Mouse (Mus musculus): ENCODE measurements around the gene Zdhhc23. TPM values are rescaled to one million over a fixed set of nuclear protein-coding genes. Genes with fewer than 3 reads are reported as not detected.
A peak's percentile ranks its signal among the peaks of the same experiment; 100 is the strongest.

The Zdhhc23 gene
- polyA plus RNA-seq, 1 experiment from 2014 or later, result 0.23 TPM

GRCm38 (mm10) chr16:44015416-44016158, 36.0 kb upstream of the Zdhhc23 start:
- Histone ChIP-seq H3K36me3 (ENCODE audit: control insufficient read depth, insufficient read depth, low read length) (no peaks in the 10 kb centered on the region), H3K4me2 (ENCODE audit: low read depth) (no peak overlapping the region), H3K27me3 (ENCODE audit: control insufficient read depth, insufficient read depth, low read length) (no peaks in the 10 kb centered on the region), H3K9me3 (ENCODE audit: control insufficient read depth, low read length) (no peaks in the 10 kb centered on the region), H3K27ac (ENCODE audit: low read depth, low read length) (no peak overlapping the region), H3K9ac (ENCODE audit: low read length) (no peak overlapping the region), H3K4me3 (ENCODE audit: low read depth, low read length) (no peak overlapping the region), H3K4me1 (ENCODE audit: control insufficient read depth, insufficient read depth, low read length) (no peaks in the 10 kb centered on the region)
- no peak for ATAC-seq (ENCODE audit: insufficient read depth, low FRiP score, low TSS enrichment)
- no peak for DNase-seq (ENCODE audit: low spot score)
- WGBS, result 72% methylated on average over 16 of the region's 16 CpGs

GRCm38 (mm10) chr16:44011010-44011409, 31.4 kb upstream of the Zdhhc23 start:
- H3K4me3 ChIP-seq (ENCODE audit: low read depth, low read length), result no peak overlapping the region
- DNase-seq (ENCODE audit: low spot score) (no peak), ATAC-seq (ENCODE audit: insufficient read depth, low FRiP score, low TSS enrichment) (no peak)
- H3K4me2 ChIP-seq (ENCODE audit: low read depth), result no peak overlapping the region
- no peaks in the 10 kb centered on the region for H3K9me3 ChIP-seq (ENCODE audit: control insufficient read depth, low read length)
- H3K27me3 ChIP-seq (ENCODE audit: control insufficient read depth, insufficient read depth, low read length), result no peaks in the 10 kb centered on the region
- no peak overlapping the region for H3K9ac ChIP-seq (ENCODE audit: low read length)
- H3K4me1 ChIP-seq (ENCODE audit: control insufficient read depth, insufficient read depth, low read length), result no peaks in the 10 kb centered on the region
- no peaks in the 10 kb centered on the region for H3K36me3 ChIP-seq (ENCODE audit: control insufficient read depth, insufficient read depth, low read length)
- 62% methylated on average over 5 of the region's 5 CpGs for WGBS
- no peak overlapping the region for H3K27ac ChIP-seq (ENCODE audit: low read depth, low read length)

GRCm38 (mm10) chr16:44002086-44002485, 22.5 kb upstream of the Zdhhc23 start:
- Histone ChIP-seq H3K27ac (ENCODE audit: low read depth, low read length) (no peak overlapping the region), H3K9me3 (ENCODE audit: control insufficient read depth, low read length) (no peaks in the 10 kb centered on the region), H3K36me3 (ENCODE audit: control insufficient read depth, insufficient read depth, low read length) (no peaks in the 10 kb centered on the region), H3K9ac (ENCODE audit: low read length) (no peak overlapping the region), H3K4me3 (ENCODE audit: low read depth, low read length) (no peak overlapping the region), H3K27me3 (ENCODE audit: control insufficient read depth, insufficient read depth, low read length) (no peaks in the 10 kb centered on the region), H3K4me2 (ENCODE audit: low read depth) (no peak overlapping the region), H3K4me1 (ENCODE audit: control insufficient read depth, insufficient read depth, low read length) (no peaks in the 10 kb centered on the region)
- ATAC-seq (ENCODE audit: insufficient read depth, low FRiP score, low TSS enrichment), result no peak
- no peak for DNase-seq (ENCODE audit: low spot score)
- WGBS, result 61% methylated on average over 5 of the region's 5 CpGs

DNA sequence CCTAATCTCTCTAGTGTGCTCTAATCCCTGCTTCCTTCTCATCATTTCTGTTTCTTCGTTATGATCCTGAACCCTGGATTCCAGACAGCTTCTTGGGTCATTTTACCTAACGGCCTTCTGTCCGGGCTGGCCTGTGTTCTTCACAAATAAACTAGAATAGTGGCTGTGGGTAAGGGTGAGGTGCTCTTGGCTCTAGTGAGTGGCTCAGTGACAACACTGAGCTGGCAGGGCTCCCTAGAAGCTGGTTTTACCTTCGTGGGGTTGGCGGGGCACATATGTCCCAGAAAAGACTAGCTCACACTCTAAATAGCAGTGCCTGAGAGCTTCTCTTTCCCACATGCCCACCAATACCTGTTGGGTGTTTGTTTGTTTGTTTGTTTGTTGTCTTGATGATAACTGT, 19.9 kb upstream of the Zdhhc23 start:
- Histone ChIP-seq H3K4me1 (ENCODE audit: control insufficient read depth, insufficient read depth, low read length) (no peaks in the 10 kb centered on the region), H3K36me3 (ENCODE audit: control insufficient read depth, insufficient read depth, low read length) (no peaks in the 10 kb centered on the region), H3K4me2 (ENCODE audit: low read depth) (no peak overlapping the region), H3K4me3 (ENCODE audit: low read depth, low read length) (no peak overlapping the region), H3K27ac (ENCODE audit: low read depth, low read length) (no peak overlapping the region), H3K27me3 (ENCODE audit: control insufficient read depth, insufficient read depth, low read length) (no peaks in the 10 kb centered on the region), H3K9ac (ENCODE audit: low read length) (no peak overlapping the region), H3K9me3 (ENCODE audit: control insufficient read depth, low read length) (no peaks in the 10 kb centered on the region)
- ATAC-seq (ENCODE audit: insufficient read depth, low FRiP score, low TSS enrichment), result no peak
- DNase-seq (ENCODE audit: low spot score), result no peak
- WGBS, result 86% methylated on average over 5 of the region's 5 CpGs

GRCm38 (mm10) chr16:43999111-43999510, 19.5 kb upstream of the Zdhhc23 start:
- Histone ChIP-seq H3K36me3 (ENCODE audit: control insufficient read depth, insufficient read depth, low read length) (no peaks in the 10 kb centered on the region), H3K27me3 (ENCODE audit: control insufficient read depth, insufficient read depth, low read length) (no peaks in the 10 kb centered on the region), H3K9me3 (ENCODE audit: control insufficient read depth, low read length) (no peaks in the 10 kb centered on the region), H3K9ac (ENCODE audit: low read length) (no peak overlapping the region), H3K4me2 (ENCODE audit: low read depth) (no peak overlapping the region), H3K27ac (ENCODE audit: low read depth, low read length) (no peak overlapping the region), H3K4me3 (ENCODE audit: low read depth, low read length) (no peak overlapping the region), H3K4me1 (ENCODE audit: control insufficient read depth, insufficient read depth, low read length) (no peaks in the 10 kb centered on the region)
- ATAC-seq (ENCODE audit: insufficient read depth, low FRiP score, low TSS enrichment), result no peak
- 83% methylated on average over 8 of the region's 8 CpGs for WGBS
- DNase-seq (ENCODE audit: low spot score), result no peak

DNA sequence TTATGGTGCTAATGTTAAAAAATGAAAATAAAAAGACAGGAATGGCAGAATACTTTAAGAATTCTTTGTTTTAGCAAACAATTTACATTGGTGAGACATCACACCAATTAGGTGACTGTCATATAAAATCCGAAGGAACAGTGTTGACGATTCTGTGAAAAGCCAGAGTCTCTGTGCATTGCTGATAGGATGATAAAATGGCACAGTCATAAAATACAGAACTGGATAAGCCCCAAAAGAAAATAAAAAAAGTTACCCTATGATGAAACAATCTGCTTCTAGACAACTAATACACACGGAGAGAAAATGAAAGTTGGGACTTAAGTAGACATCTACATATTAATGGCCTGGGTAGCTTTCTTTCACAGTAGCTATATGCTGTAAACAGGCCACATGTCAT, 15.0 kb upstream of the Zdhhc23 start:
- Histone ChIP-seq H3K4me3 (ENCODE audit: low read depth, low read length) (no peak overlapping the region), H3K4me2 (ENCODE audit: low read depth) (no peak overlapping the region), H3K27me3 (ENCODE audit: control insufficient read depth, insufficient read depth, low read length) (no peaks in the 10 kb centered on the region), H3K36me3 (ENCODE audit: control insufficient read depth, insufficient read depth, low read length) (no peaks in the 10 kb centered on the region), H3K27ac (ENCODE audit: low read depth, low read length) (no peak overlapping the region), H3K9me3 (ENCODE audit: control insufficient read depth, low read length) (no peaks in the 10 kb centered on the region), H3K9ac (ENCODE audit: low read length) (no peak overlapping the region), H3K4me1 (ENCODE audit: control insufficient read depth, insufficient read depth, low read length) (no peaks in the 10 kb centered on the region)
- WGBS, result 89% methylated on average over 3 of the region's 3 CpGs
- ATAC-seq (ENCODE audit: insufficient read depth, low FRiP score, low TSS enrichment) (no peak), DNase-seq (ENCODE audit: low spot score) (no peak)

GRCm38 (mm10) chr16:43986299-43986698, 6.7 kb upstream of the Zdhhc23 start:
- Histone ChIP-seq H3K4me1 (ENCODE audit: control insufficient read depth, insufficient read depth, low read length) (no peaks in the 10 kb centered on the region), H3K27me3 (ENCODE audit: control insufficient read depth, insufficient read depth, low read length) (no peaks in the 10 kb centered on the region), H3K36me3 (ENCODE audit: control insufficient read depth, insufficient read depth, low read length) (no peaks in the 10 kb centered on the region), H3K9ac (ENCODE audit: low read length) (no peak overlapping the region), H3K4me3 (ENCODE audit: low read depth, low read length) (no peak overlapping the region), H3K4me2 (ENCODE audit: low read depth) (no peak overlapping the region), H3K27ac (ENCODE audit: low read depth, low read length) (no peak overlapping the region), H3K9me3 (ENCODE audit: control insufficient read depth, low read length) (no peaks in the 10 kb centered on the region)
- ATAC-seq (ENCODE audit: insufficient read depth, low FRiP score, low TSS enrichment) (no peak), DNase-seq (ENCODE audit: low spot score) (no peak)
- WGBS, result 93% methylated on average over 4 of the region's 4 CpGs

DNA sequence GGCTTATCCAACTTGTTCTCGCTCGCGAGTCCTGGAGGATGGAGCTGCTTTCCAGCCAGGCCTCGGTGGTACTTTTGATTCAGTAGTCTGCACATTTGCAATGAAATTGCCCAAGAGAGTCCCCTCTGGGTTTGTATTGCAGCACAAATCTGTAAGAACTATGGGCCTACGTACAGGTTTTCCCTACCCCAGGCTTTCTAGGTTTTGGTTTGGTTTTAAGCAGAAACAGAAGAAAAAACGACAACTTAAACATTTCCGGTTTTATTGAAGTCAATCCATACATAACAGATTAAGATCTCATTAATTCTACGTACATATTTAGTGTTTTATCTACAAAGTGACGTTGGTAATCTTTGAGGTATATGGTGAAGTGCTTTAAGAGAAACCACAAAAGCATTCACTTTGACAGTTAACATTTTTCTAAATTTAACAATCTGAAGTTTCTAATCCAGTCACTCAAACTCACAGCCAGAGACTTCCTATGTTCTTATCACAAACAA, 569 bp upstream of the Zdhhc23 start:
- Histone ChIP-seq H3K36me3 (ENCODE audit: control insufficient read depth, insufficient read depth, low read length) (no peaks in the 10 kb centered on the region), H3K9me3 (ENCODE audit: control insufficient read depth, low read length) (no peaks in the 10 kb centered on the region), H3K4me1 (ENCODE audit: control insufficient read depth, insufficient read depth, low read length) (0 out of 2 replicates have a peak, but pooled peaks cover 3% of the 10 kb centered on the region), H3K27me3 (ENCODE audit: control insufficient read depth, insufficient read depth, low read length) (peaks cover 19% of the 10 kb centered on the region), H3K4me3 (ENCODE audit: low read depth, low read length) (peak overlapping the region; percentile 72), H3K9ac (ENCODE audit: low read length) (peak overlapping the region; percentile 39), H3K27ac (ENCODE audit: low read depth, low read length) (no peak overlapping the region), H3K4me2 (ENCODE audit: low read depth) (peak overlapping the region; percentile 100)
- DNase-seq (ENCODE audit: low spot score) (peak; percentile 24), ATAC-seq (ENCODE audit: insufficient read depth, low FRiP score, low TSS enrichment) (no peak)
- WGBS, result 29% methylated on average over 9 of the region's 9 CpGs

DNA sequence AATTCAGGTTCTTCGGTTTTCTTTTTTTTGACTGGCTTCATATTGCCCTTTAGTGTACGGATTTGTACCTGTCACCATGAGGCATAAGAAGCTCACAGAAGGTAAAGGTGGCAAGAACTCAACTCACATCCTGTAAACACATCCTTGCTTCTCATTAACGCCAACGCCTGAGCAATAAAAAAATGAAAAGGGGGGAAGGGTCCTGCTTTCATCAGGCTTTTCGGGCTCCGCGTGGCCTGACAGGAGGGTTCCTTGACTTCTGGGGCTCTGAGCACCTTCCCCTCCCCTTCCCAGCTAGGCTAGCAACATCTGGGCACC, 622 bp downstream of the Zdhhc23 start:
- H3K4me2 ChIP-seq (ENCODE audit: low read depth), result peak overlapping the region; percentile 100
- H3K4me3 ChIP-seq (ENCODE audit: low read depth, low read length), result peak overlapping the region; percentile 72
- peaks cover 19% of the 10 kb centered on the region for H3K27me3 ChIP-seq (ENCODE audit: control insufficient read depth, insufficient read depth, low read length)
- peak overlapping the region; percentile 39 for H3K9ac ChIP-seq (ENCODE audit: low read length)
- ATAC-seq (ENCODE audit: insufficient read depth, low FRiP score, low TSS enrichment) (peak; percentile 76; the same call in 1 of the 2 replicates), DNase-seq (ENCODE audit: low spot score) (no peak)
- 18% methylated on average over 7 of the region's 7 CpGs for WGBS
- H3K9me3 ChIP-seq (ENCODE audit: control insufficient read depth, low read length), result no peaks in the 10 kb centered on the region
- no peaks in the 10 kb centered on the region for H3K36me3 ChIP-seq (ENCODE audit: control insufficient read depth, insufficient read depth, low read length)
- 0 out of 2 replicates have a peak, but pooled peaks cover 3% of the 10 kb centered on the region for H3K4me1 ChIP-seq (ENCODE audit: control insufficient read depth, insufficient read depth, low read length)
- H3K27ac ChIP-seq (ENCODE audit: low read depth, low read length), result no peak overlapping the region
